Comparison of ENCODE assay signal across 13 mouse cellular contexts in genomic region chr6:99614566-99615271, GRCm38 (mm10). TPM values are rescaled to one million over a fixed set of nuclear protein-coding genes. Genes with fewer than 3 reads are reported as not detected.
A peak's percentile ranks its signal among the peaks of the same experiment; 100 is the strongest.
DNase-seq lines count a peak whose midpoint lies in the region; ATAC-seq and TF ChIP-seq lines count a peak whose summit lies in the region.
"Had no signal": no experiment of that assay in that cellular context is flagged by ENCODE, and none has a peak within 500 bp of the region (broad histone marks: within the 10 kb centered on the region; RNA-seq: fewer than 3 reads in every experiment).

No protein-coding gene starts in this region.

- WGBS in intestine, embryonic 14.5 days: 29% methylated on average over 17 of the region's 17 CpGs
- WGBS in intestine, postnatal 0 days: 57% methylated on average over 17 of the region's 17 CpGs
- 52% methylated on average over 17 of the region's 17 CpGs for WGBS in lung, embryonic 15.5 days
- 47% methylated on average over 17 of the region's 17 CpGs for WGBS in embryonic facial prominence, embryonic 13.5 days
- WGBS in midbrain, embryonic 13.5 days: 63% methylated on average over 17 of the region's 17 CpGs

- H3K36me3 ChIP-seq in intestine, embryonic 14.5 days (ENCODE audit: control insufficient read depth, insufficient read depth, low read length): no peaks in the 10 kb centered on the region
- H3K36me3 ChIP-seq in intestine, postnatal 0 days (ENCODE audit: control insufficient read depth, insufficient read depth): no peaks in the 10 kb centered on the region
- H3K36me3 ChIP-seq in lung, embryonic 15.5 days: no peaks in the 10 kb centered on the region
- H3K36me3 ChIP-seq in embryonic facial prominence, embryonic 13.5 days: no peaks in the 10 kb centered on the region
- H3K36me3 ChIP-seq in midbrain, embryonic 13.5 days: no peaks in the 10 kb centered on the region

- no peak for ATAC-seq in intestine, embryonic 14.5 days (replicated peaks; ENCODE audit: low FRiP score, low TSS enrichment, low read depth)
- ATAC-seq in intestine, postnatal 0 days: no peak
- ATAC-seq in lung, embryonic 15.5 days (ENCODE audit: borderline replicate concordance, extremely low read depth, low FRiP score, low TSS enrichment): no peak
- no peak for ATAC-seq in embryonic facial prominence, embryonic 13.5 days (ENCODE audit: insufficient number of reproducible peaks, insufficient read depth, low FRiP score, low TSS enrichment, low read depth)
- ATAC-seq in midbrain, embryonic 13.5 days: no peak
- ATAC-seq: CD4-positive, CD25-positive, alpha-beta regulatory T cell, adult 4 months; Patski had no signal

- H3K27me3 ChIP-seq in intestine, embryonic 14.5 days (replicated peaks; ENCODE audit: control insufficient read depth, insufficient read depth, low read length): no peaks in the 10 kb centered on the region
- H3K27me3 ChIP-seq in intestine, postnatal 0 days (replicated peaks; ENCODE audit: control insufficient read depth, insufficient read depth, low read length): no peaks in the 10 kb centered on the region
- no peaks in the 10 kb centered on the region for H3K27me3 ChIP-seq in lung, embryonic 15.5 days
- peaks cover 3% of the 10 kb centered on the region; the same call in 1 of the 2 replicates for H3K27me3 ChIP-seq in embryonic facial prominence, embryonic 13.5 days
- peaks cover 45% of the 10 kb centered on the region for H3K27me3 ChIP-seq in midbrain, embryonic 13.5 days
- H3K27me3 ChIP-seq: Patski had no signal

- no peak overlapping the region for H3K27ac ChIP-seq in intestine, embryonic 14.5 days (ENCODE audit: low read depth)
- no peak overlapping the region for H3K27ac ChIP-seq in intestine, postnatal 0 days (ENCODE audit: low read depth, low read length)
- peak overlapping the region; percentile 41; the same call in 1 of the 2 replicates for H3K27ac ChIP-seq in lung, embryonic 15.5 days
- no peak overlapping the region for H3K27ac ChIP-seq in embryonic facial prominence, embryonic 13.5 days
- H3K27ac ChIP-seq in midbrain, embryonic 13.5 days: no peak overlapping the region
- H3K27ac ChIP-seq: macrophage had no signal

- no peak for TF ChIP-seq CTCF in intestine, postnatal 0 days (IDR thresholded peaks at IDR 0.05; ENCODE audit: low read depth)

- DNase-seq in intestine, embryonic 14.5 days (ENCODE audit: low spot score): no peak
- no peak for DNase-seq in lung, postnatal 25 days (ENCODE audit: low spot score)
- DNase-seq in heart, adult 9 months (ENCODE audit: low spot score in 2 of 2): no peak
- no peak for DNase-seq in adrenal gland, postnatal 4 days (ENCODE audit: low spot score in 2 of 2)
- DNase-seq: thymus, adult 18-20 months had no signal

- H3K4me1 ChIP-seq in intestine, embryonic 14.5 days (replicated peaks; ENCODE audit: control insufficient read depth, insufficient read depth, low read length): peaks cover 19% of the 10 kb centered on the region
- 0 out of 2 replicates have a peak, but pooled peaks cover 3% of the 10 kb centered on the region for H3K4me1 ChIP-seq in intestine, postnatal 0 days (replicated peaks; ENCODE audit: control insufficient read depth, insufficient read depth, low read length)
- peaks cover 28% of the 10 kb centered on the region for H3K4me1 ChIP-seq in lung, embryonic 15.5 days
- H3K4me1 ChIP-seq in embryonic facial prominence, embryonic 13.5 days: peaks cover 55% of the 10 kb centered on the region
- H3K4me1 ChIP-seq in midbrain, embryonic 13.5 days (replicated peaks): peaks cover 23% of the 10 kb centered on the region

- peak overlapping the region; percentile 27 for H3K4me2 ChIP-seq in intestine, embryonic 14.5 days (ENCODE audit: low read length)
- H3K4me2 ChIP-seq in intestine, postnatal 0 days (replicated peaks; ENCODE audit: low read depth): no peak overlapping the region
- peak overlapping the region; percentile 6; the same call in 1 of the 2 replicates for H3K4me2 ChIP-seq in lung, embryonic 15.5 days
- H3K4me2 ChIP-seq in embryonic facial prominence, embryonic 13.5 days: 0 out of 2 replicates have a peak overlapping the region, but pooled peaks have one; percentile 7
- H3K4me2 ChIP-seq in midbrain, embryonic 13.5 days (replicated peaks): 0 out of 2 replicates have a peak overlapping the region, but pooled peaks have one; percentile 11

- H3K4me3 ChIP-seq in intestine, embryonic 14.5 days (ENCODE audit: low read depth, low read length): no peak overlapping the region
- no peak overlapping the region for H3K4me3 ChIP-seq in intestine, postnatal 0 days (ENCODE audit: low read depth, low read length)
- no peak overlapping the region for H3K4me3 ChIP-seq in lung, embryonic 15.5 days
- H3K4me3 ChIP-seq in embryonic facial prominence, embryonic 13.5 days: no peak overlapping the region
- H3K4me3 ChIP-seq in midbrain, embryonic 13.5 days (replicated peaks): no peak overlapping the region
- H3K4me3 ChIP-seq: myocyte had no signal

- no peak overlapping the region for H3K9ac ChIP-seq in intestine, embryonic 14.5 days (ENCODE audit: low read length)
- no peak overlapping the region for H3K9ac ChIP-seq in intestine, postnatal 0 days (ENCODE audit: low read depth, low read length)
- H3K9ac ChIP-seq in lung, embryonic 15.5 days: no peak overlapping the region
- no peak overlapping the region for H3K9ac ChIP-seq in embryonic facial prominence, embryonic 13.5 days
- peak overlapping the region; percentile 8; the same call in 1 of the 2 replicates for H3K9ac ChIP-seq in midbrain, embryonic 13.5 days (replicated peaks)

- no peaks in the 10 kb centered on the region for H3K9me3 ChIP-seq in intestine, embryonic 14.5 days (ENCODE audit: control insufficient read depth, low read length)
- H3K9me3 ChIP-seq in intestine, postnatal 0 days (ENCODE audit: control insufficient read depth): no peaks in the 10 kb centered on the region
- no peaks in the 10 kb centered on the region for H3K9me3 ChIP-seq in lung, embryonic 15.5 days
- no peaks in the 10 kb centered on the region for H3K9me3 ChIP-seq in embryonic facial prominence, embryonic 13.5 days
- H3K9me3 ChIP-seq in midbrain, embryonic 13.5 days: no peaks in the 10 kb centered on the region

RNA-seq across cellular contexts. Expression of gene Eif4e3, which starts 51.9 kb away (rescaled TPM):
- 14.5 and 16.3 TPM in 2 replicates for polyA plus RNA-seq in intestine, embryonic 14.5 days (2014; fragmentation: Nextera tagmentation; extraction: Ambion mirVana)
- polyA plus RNA-seq in intestine, postnatal 0 days (2015; fragmentation: Nextera tagmentation; extraction: Ambion mirVana): 6.7 and 7.4 TPM in 2 replicates
- polyA plus RNA-seq in lung, embryonic 15.5 days (2015; fragmentation: Nextera tagmentation; extraction: Ambion mirVana): 26.6 and 27.6 TPM in 2 replicates
- 15.6 and 16.7 TPM in 2 replicates for polyA plus RNA-seq in embryonic facial prominence, embryonic 13.5 days (2015; fragmentation: Nextera tagmentation; extraction: Ambion mirVana)
- 8.8 and 9.8 TPM in 2 replicates for polyA plus RNA-seq in midbrain, embryonic 13.5 days (2015; fragmentation: Nextera tagmentation; extraction: Ambion mirVana)
- total RNA-seq in adrenal gland, postnatal 4 days (2021): 10 to 100 TPM; 13.6 to 15.4 TPM

RNA-seq across cellular contexts. Expression of gene Gm20696, which starts 51.9 kb away (rescaled TPM):
- 5.1 and 6.9 TPM in 2 replicates for polyA plus RNA-seq in intestine, embryonic 14.5 days (2014; fragmentation: Nextera tagmentation; extraction: Ambion mirVana)
- polyA plus RNA-seq in intestine, postnatal 0 days (2015; fragmentation: Nextera tagmentation; extraction: Ambion mirVana): 1.4 and 2.3 TPM in 2 replicates
- polyA plus RNA-seq in lung, embryonic 15.5 days (2015; fragmentation: Nextera tagmentation; extraction: Ambion mirVana): 3.5 and 3.8 TPM in 2 replicates
- 3.2 and 3.4 TPM in 2 replicates for polyA plus RNA-seq in embryonic facial prominence, embryonic 13.5 days (2015; fragmentation: Nextera tagmentation; extraction: Ambion mirVana)
- polyA plus RNA-seq in midbrain, embryonic 13.5 days (2015; fragmentation: Nextera tagmentation; extraction: Ambion mirVana): 3.2 and 3.6 TPM in 2 replicates
- 1 to 10 TPM; 6.2 to 6.8 TPM for total RNA-seq in adrenal gland, postnatal 4 days (2021)
